Mouse (Mus musculus) embryo, embryonic 10.5 days (tissue): ENCODE results near the gene Tmem273.

ENCODE experiments used
- DNase-seq: peaks from one replicate; pipeline ENCODE4 v3.0.0-alpha.2; 2015; ENCODE audit warnings: low spot score

The Tmem273 gene

GRCm38 (mm10) chr14:32859831-32860569 lies 74.2 kb downstream of the Tmem273 start:
- peak; percentile 54 for DNase-seq

GRCm38 (mm10) chr14:32861149-32861581 lies 75.4 kb downstream of the Tmem273 start:
- peak; percentile 35 for DNase-seq

GRCm38 (mm10) chr14:32861656-32862055 lies 75.9 kb downstream of the Tmem273 start:
- no peak for DNase-seq

- DNase-seq = no peak
Measured at GRCm38 (mm10) chr14:32865331-32865730, 79.6 kb downstream of the Tmem273 start.
